Comparison of ENCODE assay signal across 16 mouse cellular contexts in genomic region chr10:74933548-74934190, GRCm38 (mm10). TPM values are rescaled to one million over a fixed set of nuclear protein-coding genes. Genes with fewer than 3 reads are reported as not detected.
DNase-seq lines count a peak whose midpoint lies in the region; ATAC-seq and TF ChIP-seq lines count a peak whose summit lies in the region.
"Had no signal": no experiment of that assay in that cellular context is flagged by ENCODE, and none has a peak within 500 bp of the region (broad histone marks: within the 10 kb centered on the region; RNA-seq: fewer than 3 reads in every experiment).

No protein-coding gene starts in this region.

- 44% methylated on average over 19 of the region's 19 CpGs for WGBS in cerebellum, adult 2 months
- WGBS in kidney, postnatal 0 days, result 82% methylated on average over 19 of the region's 19 CpGs
- WGBS in limb, embryonic 10.5 days, result 93% methylated on average over 19 of the region's 19 CpGs
- WGBS in thymus, adult 2 months, result 89% methylated on average over 19 of the region's 19 CpGs

- no peak overlapping the region for H3K4me2 ChIP-seq in kidney, postnatal 0 days (ENCODE audit: low read length)
- H3K4me2 ChIP-seq: embryonic facial prominence, embryonic 12.5 days; limb, embryonic 13.5 days; midbrain, embryonic 11.5 days had no signal

- no peaks in the 10 kb centered on the region for H3K27me3 ChIP-seq in cerebellum, adult 2 months (ENCODE audit: control insufficient read depth, insufficient read depth, low read length)
- no peaks in the 10 kb centered on the region for H3K27me3 ChIP-seq in kidney, postnatal 0 days (ENCODE audit: insufficient read depth, low read length)
- no peaks in the 10 kb centered on the region for H3K27me3 ChIP-seq in limb, embryonic 10.5 days (ENCODE audit: low read depth, poor library complexity, severe bottlenecking)
- no peaks in the 10 kb centered on the region for H3K27me3 ChIP-seq in thymus, adult 2 months (ENCODE audit: control insufficient read depth, insufficient read depth, low read length)
- H3K27me3 ChIP-seq: embryonic facial prominence, embryonic 12.5 days; limb, embryonic 13.5 days had no signal

- no peak overlapping the region for H3K9ac ChIP-seq in kidney, postnatal 0 days (ENCODE audit: low read depth, low read length)
- H3K9ac ChIP-seq: embryonic facial prominence, embryonic 12.5 days; limb, embryonic 13.5 days; liver, postnatal 0 days had no signal

- no peaks in the 10 kb centered on the region for H3K9me3 ChIP-seq in kidney, postnatal 0 days (replicated peaks; ENCODE audit: low read length)
- no peaks in the 10 kb centered on the region for H3K9me3 ChIP-seq in limb, embryonic 10.5 days (replicated peaks)
- H3K9me3 ChIP-seq: embryonic facial prominence, embryonic 12.5 days; limb, embryonic 13.5 days had no signal

- H3K36me3 ChIP-seq in kidney, postnatal 0 days (ENCODE audit: insufficient read depth, low read length), result no peaks in the 10 kb centered on the region
- H3K36me3 ChIP-seq in limb, embryonic 10.5 days, result no peaks in the 10 kb centered on the region
- H3K36me3 ChIP-seq in thymus, adult 2 months (ENCODE audit: control insufficient read depth, insufficient read depth, low read length), result no peaks in the 10 kb centered on the region
- H3K36me3 ChIP-seq: embryonic facial prominence, embryonic 12.5 days; limb, embryonic 13.5 days had no signal

- no peak overlapping the region for H3K4me3 ChIP-seq in cerebellum, adult 2 months (replicated peaks; ENCODE audit: insufficient read depth, low read depth, low read length)
- H3K4me3 ChIP-seq in kidney, postnatal 0 days (replicated peaks; ENCODE audit: low read depth, low read length), result no peak overlapping the region
- no peak overlapping the region for H3K4me3 ChIP-seq in limb, embryonic 10.5 days
- H3K4me3 ChIP-seq in thymus, adult 2 months (ENCODE audit: control insufficient read depth, insufficient read depth, low read length), result no peak overlapping the region
- H3K4me3 ChIP-seq: embryonic facial prominence, embryonic 12.5 days; limb, embryonic 13.5 days had no signal

- TF ChIP-seq POLR2A in cerebellum, adult 2 months (IDR thresholded peaks at IDR 0.05; ENCODE audit: borderline replicate concordance, insufficient read depth, low read length), result no peak
- TF ChIP-seq POLR2A in thymus, adult 2 months (IDR thresholded peaks at IDR 0.05; ENCODE audit: control insufficient read depth, extremely low read depth, insufficient read depth, low read length, poor library complexity), result no peak

- no peak overlapping the region for H3K27ac ChIP-seq in cerebellum, adult 2 months (ENCODE audit: insufficient read depth, low read length)
- H3K27ac ChIP-seq in kidney, postnatal 0 days, result no peak overlapping the region
- no peak overlapping the region for H3K27ac ChIP-seq in limb, embryonic 10.5 days
- no peak overlapping the region for H3K27ac ChIP-seq in thymus, adult 2 months (ENCODE audit: control insufficient read depth, insufficient read depth, low read length)
- H3K27ac ChIP-seq: embryonic facial prominence, embryonic 12.5 days; limb, embryonic 13.5 days had no signal

- no peak for ATAC-seq in kidney, postnatal 0 days (replicated peaks; ENCODE audit: low FRiP score, low read depth)
- ATAC-seq: liver, postnatal 0 days had no signal

- no peak for DNase-seq in cerebellum, adult 2 months
- no peak for DNase-seq in cerebellum, adult 18-20 months
- DNase-seq in kidney, postnatal 0 days (ENCODE audit: low spot score), result no peak
- DNase-seq in kidney, adult 8-10 months, result no peak
- DNase-seq in right cerebral cortex, postnatal 4 days, result peak; percentile 52
- no peak for DNase-seq in right cerebral cortex, postnatal 36 days (ENCODE audit: low spot score in 2 of 2)
- peak; percentile 23 for DNase-seq in limb, embryonic 10.5 days (ENCODE audit: low spot score)
- DNase-seq in thymus, adult 2 months, result no peak
- DNase-seq: adrenal gland, postnatal 25 days; cerebellum, adult 8-10 months; gastrocnemius, postnatal 36 days; thymus, postnatal 25 days had no signal

- peaks cover 5% of the 10 kb centered on the region for H3K4me1 ChIP-seq in cerebellum, adult 2 months (ENCODE audit: control insufficient read depth, insufficient read depth, low read length)
- H3K4me1 ChIP-seq in kidney, postnatal 0 days (replicated peaks; ENCODE audit: insufficient read depth, low read length), result no peaks in the 10 kb centered on the region
- no peaks in the 10 kb centered on the region for H3K4me1 ChIP-seq in limb, embryonic 10.5 days
- no peaks in the 10 kb centered on the region for H3K4me1 ChIP-seq in thymus, adult 2 months (replicated peaks; ENCODE audit: control insufficient read depth, insufficient read depth, low read length)
- H3K4me1 ChIP-seq: embryonic facial prominence, embryonic 12.5 days; limb, embryonic 13.5 days had no signal

- peak; percentile 0; the same call in 1 of the 2 replicates for TF ChIP-seq CTCF in cerebellum, adult 2 months (IDR thresholded peaks at IDR 0.05; ENCODE audit: borderline replicate concordance, insufficient read depth, low read depth, low read length)
- peak; percentile 14; the same call in 1 of the 2 replicates for TF ChIP-seq CTCF in kidney, postnatal 0 days (IDR thresholded peaks at IDR 0.05; ENCODE audit: low read depth)
- no peak for TF ChIP-seq CTCF in thymus, adult 2 months (IDR thresholded peaks at IDR 0.05; ENCODE audit: borderline replicate concordance, control insufficient read depth, extremely low read depth, insufficient read depth, low read length, poor library complexity)

RNA-seq across cellular contexts. Expression of gene Gnaz, which starts 33.3 kb away (rescaled TPM):
- 41.0 and 44.1 TPM in 2 replicates for polyA plus RNA-seq in cerebellum, adult 2 months (2012; rRNA removed)
- polyA plus RNA-seq in kidney, postnatal 0 days (2015; fragmentation: Nextera tagmentation; extraction: Ambion mirVana), result 5.0 and 5.6 TPM in 2 replicates
- 2.6 and 3.4 TPM in 2 replicates for polyA plus RNA-seq in limb, embryonic 10.5 days (2016; fragmentation: Nextera tagmentation; extraction: Ambion mirVana)
- polyA plus RNA-seq in thymus, adult 2 months (2012; rRNA removed), result 0.42 and 0.58 TPM in 2 replicates

Comparison
In these comparisons a context has a peak if more than half of its experiments do, and no peak if none do; other contexts are left out.
1. DNase-seq: peak in right cerebral cortex, postnatal 4 days (single experiment) and limb, embryonic 10.5 days (single experiment); none in cerebellum, adult 2 months (0 of 2), cerebellum, adult 18-20 months (0 of 2), kidney, postnatal 0 days (single experiment), kidney, adult 8-10 months (0 of 2), right cerebral cortex, postnatal 36 days (0 of 2) and thymus, adult 2 months (single experiment).